Mouse (Mus musculus): Measurements from ENCODE around the gene Abhd12b. TPM values are rescaled to one million over a fixed set of nuclear protein-coding genes. Genes with fewer than 3 reads are reported as not detected.

Abhd12b gene
- polyA plus RNA-seq, 1 experiment from 2014 or later: not detected

DNA sequence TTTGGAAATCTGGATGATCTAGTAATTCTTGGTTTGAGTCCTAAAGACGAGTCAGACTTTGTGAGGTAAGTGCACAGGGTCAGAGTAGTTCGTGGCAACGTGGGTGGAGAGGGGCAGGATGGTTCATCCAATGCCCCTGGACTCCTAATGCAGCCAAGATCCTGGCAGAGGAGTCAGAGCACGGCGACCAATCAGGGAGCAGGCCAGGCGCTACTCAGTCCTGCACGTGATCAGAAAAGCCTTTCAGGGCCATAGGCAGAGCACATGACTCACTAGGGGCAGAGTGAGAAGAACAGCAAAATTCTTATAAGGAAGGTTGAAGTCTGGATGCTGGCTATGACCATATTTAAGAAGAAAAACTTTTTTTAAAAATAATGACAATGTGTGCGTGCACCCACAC is 50.5 kb downstream of the Abhd12b start:
- no peak for ATAC-seq (replicated peaks; ENCODE audit: low FRiP score)
- 77% methylated on average over 8 of the region's 8 CpGs for WGBS
- no peaks in the 10 kb centered on the region for H3K9me3 ChIP-seq (ENCODE audit: control insufficient read depth, low read length)

DNA sequence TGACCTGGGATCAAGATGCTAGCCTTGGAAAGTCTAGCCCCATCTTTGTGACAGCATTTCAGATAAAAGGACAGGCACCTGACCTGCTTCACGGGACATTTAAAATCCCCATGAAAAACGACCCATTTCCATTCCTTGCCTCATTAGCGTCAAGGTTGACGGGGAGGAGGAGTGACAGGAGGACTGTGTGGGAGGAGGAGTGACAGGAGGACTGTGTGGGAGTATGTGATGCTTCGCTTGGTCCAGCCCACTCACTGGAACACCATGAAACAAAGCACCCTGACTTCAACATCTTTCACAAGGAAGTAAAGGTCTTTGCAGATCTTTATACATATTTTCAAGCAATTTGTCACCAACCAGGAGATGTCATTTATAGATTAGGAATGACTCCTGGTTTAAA is 54.3 kb downstream of the Abhd12b start:
- ATAC-seq (replicated peaks; ENCODE audit: low FRiP score): no peak
- DNase-seq (ENCODE audit: low spot score): no peak
- no peak overlapping the region for H3K4me3 ChIP-seq (ENCODE audit: low read depth, low read length)
- no peak overlapping the region for H3K4me2 ChIP-seq
- H3K9me3 ChIP-seq (ENCODE audit: control insufficient read depth, low read length): no peaks in the 10 kb centered on the region
- WGBS: 64% methylated on average over 5 of the region's 5 CpGs
- H3K27ac ChIP-seq (ENCODE audit: low read depth, low read length): no peak overlapping the region
- H3K36me3 ChIP-seq (ENCODE audit: control insufficient read depth, insufficient read depth, low read length): peaks cover 2% of the 10 kb centered on the region; the same call in 1 of the 2 replicates
- H3K9ac ChIP-seq (ENCODE audit: low read depth, low read length): no peak overlapping the region
- H3K27me3 ChIP-seq (replicated peaks; ENCODE audit: control insufficient read depth, insufficient read depth, low read length): no peaks in the 10 kb centered on the region
- no peaks in the 10 kb centered on the region for H3K4me1 ChIP-seq (replicated peaks; ENCODE audit: control insufficient read depth, insufficient read depth, low read length)

More for the DNA sequence above, 50.5 kb downstream of the Abhd12b start:
- H3K9ac ChIP-seq (ENCODE audit: low read depth, low read length): no peak overlapping the region
- no peak overlapping the region for H3K4me2 ChIP-seq
- H3K4me3 ChIP-seq (ENCODE audit: low read depth, low read length): no peak overlapping the region
- H3K27ac ChIP-seq (ENCODE audit: low read depth, low read length): no peak overlapping the region
- no peaks in the 10 kb centered on the region for H3K4me1 ChIP-seq (replicated peaks; ENCODE audit: control insufficient read depth, insufficient read depth, low read length)
- peaks cover 2% of the 10 kb centered on the region; the same call in 1 of the 2 replicates for H3K36me3 ChIP-seq (ENCODE audit: control insufficient read depth, insufficient read depth, low read length)
- H3K27me3 ChIP-seq (replicated peaks; ENCODE audit: control insufficient read depth, insufficient read depth, low read length): no peaks in the 10 kb centered on the region
- DNase-seq (ENCODE audit: low spot score): no peak

DNA sequence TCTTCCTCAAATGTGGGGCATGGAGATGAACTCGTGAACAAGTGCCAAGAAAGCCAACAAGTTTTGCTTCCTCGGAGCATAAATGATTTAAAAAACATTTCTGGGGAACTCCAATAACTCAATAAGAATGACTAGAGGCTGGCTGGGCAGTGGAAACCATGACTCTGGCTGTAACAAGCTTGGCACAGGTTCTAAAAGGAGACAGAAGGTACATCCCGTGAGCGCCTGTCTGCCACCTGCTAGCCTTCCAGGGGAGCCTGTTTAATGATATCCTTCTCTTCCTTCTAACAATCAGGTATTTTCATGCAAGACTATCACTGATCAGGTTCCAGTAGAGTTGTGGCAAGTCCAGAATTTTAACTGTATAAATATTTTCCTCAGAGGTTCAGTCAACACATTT is 58.6 kb downstream of the Abhd12b start:
- ATAC-seq (replicated peaks; ENCODE audit: low FRiP score) (no peak), DNase-seq (ENCODE audit: low spot score) (no peak)
- H3K4me3 ChIP-seq (ENCODE audit: low read depth, low read length): no peak overlapping the region
- 85% methylated on average over 4 of the region's 4 CpGs for WGBS
- no peak overlapping the region for H3K27ac ChIP-seq (ENCODE audit: low read depth, low read length)
- no peaks in the 10 kb centered on the region for H3K4me1 ChIP-seq (replicated peaks; ENCODE audit: control insufficient read depth, insufficient read depth, low read length)
- no peaks in the 10 kb centered on the region for H3K27me3 ChIP-seq (replicated peaks; ENCODE audit: control insufficient read depth, insufficient read depth, low read length)
- H3K36me3 ChIP-seq (ENCODE audit: control insufficient read depth, insufficient read depth, low read length): no peaks in the 10 kb centered on the region
- no peak overlapping the region for H3K9ac ChIP-seq (ENCODE audit: low read depth, low read length)
- no peak overlapping the region for H3K4me2 ChIP-seq
- H3K9me3 ChIP-seq (ENCODE audit: control insufficient read depth, low read length): no peaks in the 10 kb centered on the region

DNA sequence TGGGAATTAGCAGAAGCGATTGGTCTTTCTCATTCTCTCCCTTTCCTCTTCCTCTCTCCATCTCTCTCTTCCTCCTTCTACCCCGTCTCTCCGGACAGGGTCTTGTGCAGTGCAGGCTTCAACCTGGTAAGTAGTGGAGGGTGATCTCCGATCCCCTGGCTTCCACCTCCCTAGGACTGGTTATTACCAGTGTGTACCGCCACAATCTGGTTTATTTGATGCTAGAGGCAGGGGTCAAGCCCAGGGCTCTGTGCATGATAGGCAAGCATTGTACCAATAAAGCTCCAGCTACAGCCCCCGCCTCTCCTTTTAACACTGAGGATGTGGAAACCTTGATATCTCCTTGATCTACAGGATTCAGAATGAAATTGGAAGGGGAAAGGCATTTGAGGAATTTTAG is 59.7 kb downstream of the Abhd12b start:
- H3K9me3 ChIP-seq (ENCODE audit: control insufficient read depth, low read length): no peaks in the 10 kb centered on the region
- DNase-seq (ENCODE audit: low spot score) (no peak), ATAC-seq (replicated peaks; ENCODE audit: low FRiP score) (no peak)
- no peaks in the 10 kb centered on the region for H3K4me1 ChIP-seq (replicated peaks; ENCODE audit: control insufficient read depth, insufficient read depth, low read length)
- no peaks in the 10 kb centered on the region for H3K36me3 ChIP-seq (ENCODE audit: control insufficient read depth, insufficient read depth, low read length)
- no peak overlapping the region for H3K9ac ChIP-seq (ENCODE audit: low read depth, low read length)
- no peak overlapping the region for H3K27ac ChIP-seq (ENCODE audit: low read depth, low read length)
- no peak overlapping the region for H3K4me2 ChIP-seq
- WGBS: 85% methylated on average over 6 of the region's 6 CpGs
- H3K4me3 ChIP-seq (ENCODE audit: low read depth, low read length): no peak overlapping the region
- no peaks in the 10 kb centered on the region for H3K27me3 ChIP-seq (replicated peaks; ENCODE audit: control insufficient read depth, insufficient read depth, low read length)

- Histone ChIP-seq H3K4me2 (no peak overlapping the region), H3K4me1 (replicated peaks; ENCODE audit: control insufficient read depth, insufficient read depth, low read length) (no peaks in the 10 kb centered on the region), H3K9ac (ENCODE audit: low read depth, low read length) (no peak overlapping the region), H3K27me3 (replicated peaks; ENCODE audit: control insufficient read depth, insufficient read depth, low read length) (no peaks in the 10 kb centered on the region), H3K27ac (ENCODE audit: low read depth, low read length) (no peak overlapping the region), H3K9me3 (ENCODE audit: control insufficient read depth, low read length) (no peaks in the 10 kb centered on the region), H3K36me3 (ENCODE audit: control insufficient read depth, insufficient read depth, low read length) (no peaks in the 10 kb centered on the region), H3K4me3 (ENCODE audit: low read depth, low read length) (no peak overlapping the region)
- DNase-seq (ENCODE audit: low spot score) (no peak), ATAC-seq (replicated peaks; ENCODE audit: low FRiP score) (no peak)
- WGBS: 76% methylated on average over 8 of the region's 8 CpGs
These were observed 60.3 kb downstream of the Abhd12b start for GRCm38 (mm10) chr12:70214281-70214680.

DNA sequence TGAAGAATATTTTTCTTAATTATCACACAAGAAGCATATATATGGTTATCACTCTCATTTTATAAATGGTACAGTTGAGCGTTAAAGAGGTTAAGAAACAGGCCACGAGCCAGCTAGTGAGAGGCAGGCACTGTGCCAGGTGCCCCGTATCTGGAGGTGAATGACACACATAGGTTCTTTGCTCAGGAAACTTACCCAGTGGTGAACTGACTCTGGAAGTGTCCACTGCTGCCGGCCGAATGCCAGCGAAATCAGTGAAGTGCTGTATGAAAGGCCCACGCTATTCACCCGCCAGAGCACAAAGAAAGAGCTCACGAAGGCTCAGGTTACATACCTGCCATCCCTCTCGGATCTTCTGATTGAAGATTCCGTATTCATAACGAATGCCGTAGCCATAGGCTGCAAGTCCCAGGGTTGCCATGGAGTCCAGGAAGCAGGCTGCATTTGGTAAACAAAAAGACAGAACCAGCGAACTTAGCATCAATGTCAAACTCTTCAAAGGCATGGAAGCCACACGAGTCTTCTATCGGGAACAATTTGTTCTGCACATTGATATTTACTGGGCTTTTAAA is 62.4 kb downstream of the Abhd12b start:
- Histone ChIP-seq H3K4me3 (ENCODE audit: low read depth, low read length) (no peak overlapping the region), H3K9me3 (ENCODE audit: control insufficient read depth, low read length) (no peaks in the 10 kb centered on the region), H3K36me3 (ENCODE audit: control insufficient read depth, insufficient read depth, low read length) (no peaks in the 10 kb centered on the region), H3K27me3 (replicated peaks; ENCODE audit: control insufficient read depth, insufficient read depth, low read length) (no peaks in the 10 kb centered on the region), H3K4me2 (no peak overlapping the region), H3K27ac (ENCODE audit: low read depth, low read length) (no peak overlapping the region), H3K9ac (ENCODE audit: low read depth, low read length) (no peak overlapping the region), H3K4me1 (replicated peaks; ENCODE audit: control insufficient read depth, insufficient read depth, low read length) (no peaks in the 10 kb centered on the region)
- 84% methylated on average over 16 of the region's 16 CpGs for WGBS
- DNase-seq (ENCODE audit: low spot score): no peak
- ATAC-seq (replicated peaks; ENCODE audit: low FRiP score): no peak

DNA sequence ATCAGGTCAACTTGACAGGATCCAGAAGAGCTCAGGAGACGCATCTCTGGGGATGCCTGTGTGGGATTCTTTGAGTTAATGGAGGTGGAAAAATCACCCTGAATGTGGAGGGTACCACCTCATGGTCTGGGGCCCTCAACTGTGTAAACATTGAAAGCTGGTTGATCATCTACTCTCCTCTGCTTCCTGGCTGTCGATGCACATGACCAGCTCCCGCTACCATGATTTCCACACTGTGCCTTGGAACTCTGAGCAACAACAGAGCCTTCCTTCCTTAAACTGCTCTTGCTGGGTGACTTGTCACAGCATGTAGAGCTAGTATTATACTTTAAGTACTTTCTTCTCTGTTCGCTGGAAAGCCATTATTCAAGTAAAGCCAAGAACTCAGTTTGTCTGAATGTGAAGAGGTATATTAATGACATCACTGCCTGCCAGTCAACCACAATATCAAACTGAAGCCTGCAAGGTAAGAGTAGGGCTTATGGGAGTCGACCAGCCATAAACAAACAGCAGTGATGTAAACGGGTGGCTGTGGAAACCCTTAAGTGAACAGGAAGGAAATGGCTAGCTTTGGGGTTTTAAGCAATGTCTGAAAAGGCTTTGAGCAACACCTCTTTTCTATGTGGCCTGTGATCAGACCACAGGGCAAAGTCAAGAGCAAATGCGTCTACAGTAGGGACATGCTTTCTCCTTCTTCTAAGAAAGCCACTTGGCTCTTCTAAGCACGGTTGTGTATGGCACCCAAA is 65.0 kb downstream of the Abhd12b start:
- no peak overlapping the region for H3K27ac ChIP-seq (ENCODE audit: low read depth, low read length)
- WGBS: 60% methylated on average over 8 of the region's 8 CpGs
- no peak overlapping the region for H3K4me3 ChIP-seq (ENCODE audit: low read depth, low read length)
- ATAC-seq (replicated peaks; ENCODE audit: low FRiP score) (no peak), DNase-seq (ENCODE audit: low spot score) (no peak)
- no peak overlapping the region for H3K4me2 ChIP-seq
- H3K27me3 ChIP-seq (replicated peaks; ENCODE audit: control insufficient read depth, insufficient read depth, low read length): no peaks in the 10 kb centered on the region
- no peaks in the 10 kb centered on the region for H3K36me3 ChIP-seq (ENCODE audit: control insufficient read depth, insufficient read depth, low read length)
- no peak overlapping the region for H3K9ac ChIP-seq (ENCODE audit: low read depth, low read length)
- H3K4me1 ChIP-seq (replicated peaks; ENCODE audit: control insufficient read depth, insufficient read depth, low read length): no peaks in the 10 kb centered on the region
- no peaks in the 10 kb centered on the region for H3K9me3 ChIP-seq (ENCODE audit: control insufficient read depth, low read length)

- DNase-seq (ENCODE audit: low spot score) (no peak), ATAC-seq (replicated peaks; ENCODE audit: low FRiP score) (no peak)
- H3K27me3 ChIP-seq (replicated peaks; ENCODE audit: control insufficient read depth, insufficient read depth, low read length): no peaks in the 10 kb centered on the region
- H3K4me2 ChIP-seq: no peak overlapping the region
- H3K4me1 ChIP-seq (replicated peaks; ENCODE audit: control insufficient read depth, insufficient read depth, low read length): no peaks in the 10 kb centered on the region; the same call in 1 of the 2 replicates
- H3K9ac ChIP-seq (ENCODE audit: low read depth, low read length): no peak overlapping the region
- no peaks in the 10 kb centered on the region for H3K36me3 ChIP-seq (ENCODE audit: control insufficient read depth, insufficient read depth, low read length)
- H3K4me3 ChIP-seq (ENCODE audit: low read depth, low read length): no peak overlapping the region
- WGBS: 76% methylated on average over 5 of the region's 5 CpGs
- no peaks in the 10 kb centered on the region for H3K9me3 ChIP-seq (ENCODE audit: control insufficient read depth, low read length)
- H3K27ac ChIP-seq (ENCODE audit: low read depth, low read length): no peak overlapping the region
These were observed 67.5 kb downstream of the Abhd12b start for GRCm38 (mm10) chr12:70221425-70221824.

DNA sequence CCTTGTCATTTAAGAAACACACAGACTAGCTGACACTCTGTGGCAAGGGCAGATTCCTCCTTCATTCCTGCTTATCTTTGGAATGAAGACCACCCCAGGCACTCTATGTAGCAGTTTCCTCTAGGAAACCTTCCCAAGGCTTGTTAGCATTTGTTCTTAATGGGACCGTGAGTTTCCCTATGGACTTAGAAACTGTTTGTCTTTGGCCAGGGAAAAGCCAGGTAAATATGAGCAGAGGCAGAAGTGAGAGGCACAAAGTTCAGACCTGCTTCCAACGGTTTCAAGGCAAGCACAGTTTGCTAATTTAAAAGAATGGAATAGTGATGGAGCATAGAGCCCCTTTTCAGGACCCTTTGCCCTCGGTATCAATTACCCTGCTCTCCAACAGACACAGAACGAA is 69.4 kb downstream of the Abhd12b start:
- no peaks in the 10 kb centered on the region for H3K27me3 ChIP-seq (replicated peaks; ENCODE audit: control insufficient read depth, insufficient read depth, low read length)
- H3K4me3 ChIP-seq (ENCODE audit: low read depth, low read length): no peak overlapping the region
- no peak for ATAC-seq (replicated peaks; ENCODE audit: low FRiP score)
- H3K4me1 ChIP-seq (replicated peaks; ENCODE audit: control insufficient read depth, insufficient read depth, low read length): peaks cover 5% of the 10 kb centered on the region
- H3K4me2 ChIP-seq: peak overlapping the region; percentile 31
- no peaks in the 10 kb centered on the region for H3K9me3 ChIP-seq (ENCODE audit: control insufficient read depth, low read length)
- no peak overlapping the region for H3K9ac ChIP-seq (ENCODE audit: low read depth, low read length)
- no peak for DNase-seq (ENCODE audit: low spot score)
- WGBS: 60% methylated on average over 4 of the region's 4 CpGs
- H3K36me3 ChIP-seq (ENCODE audit: control insufficient read depth, insufficient read depth, low read length): no peaks in the 10 kb centered on the region
- H3K27ac ChIP-seq (ENCODE audit: low read depth, low read length): peak overlapping the region; percentile 61; the same call in 1 of the 2 replicates
